Mouse (Mus musculus): ENCODE data around the gene Uvssa. TPM values are rescaled to one million over a fixed set of nuclear protein-coding genes. Genes with fewer than 3 reads are reported as not detected.
"Not testable (repeated sequence)": the region's sequence is repeated elsewhere in the genome, so short reads cannot be mapped to it uniquely, and the experiment has no call there.

The Uvssa gene
- total RNA-seq (2021): 1 to 10 TPM; 5.3 to 7.3 TPM
- long read RNA-seq, experiment 1, partial matches to known transcripts: 1 of 3 reads
- long read RNA-seq, experiment 1, other reads (novel, unspliced or antisense): 2 of 3 reads
- long read RNA-seq, experiment 2: 0 reads

DNA sequence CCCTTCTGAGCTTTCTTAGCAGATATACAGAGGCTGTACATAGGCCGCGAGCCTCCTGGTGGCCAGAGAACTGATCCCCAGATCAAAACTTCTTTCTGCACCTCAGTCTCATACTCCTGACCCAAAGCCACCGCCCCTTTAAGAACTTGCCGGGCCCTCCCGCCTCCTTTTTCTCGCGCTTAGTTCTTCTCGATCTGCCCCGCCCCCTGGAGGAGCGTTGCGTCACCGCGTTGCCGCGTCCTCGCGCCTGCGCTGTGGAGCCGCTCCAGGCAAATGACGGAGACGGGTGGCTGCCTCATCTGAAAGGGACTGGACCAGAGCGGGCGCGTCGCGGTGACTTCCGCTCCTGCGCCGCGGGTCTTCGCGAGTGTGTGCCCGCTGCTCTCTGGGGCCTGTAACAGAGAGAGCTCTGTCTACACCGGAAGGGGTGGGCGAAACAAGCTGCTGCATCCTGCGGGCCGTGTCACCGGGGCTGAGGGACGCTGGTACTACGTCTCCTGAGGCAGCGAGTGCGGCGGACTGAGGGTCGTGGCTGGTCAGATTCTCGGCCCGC is at the start of gene Uvssa:
Uvssa (plus strand) TSS at position 248 of the 553 bp plus-strand sequence.
- peak within 1 kb of the TSS; percentile 73 for H3K4me3 ChIP-seq
- H3K27ac ChIP-seq: peak within 1 kb of the TSS; percentile 89
- peak; percentile 36 for TF ChIP-seq CTCF (IDR thresholded peaks at IDR 0.05)
- DNase-seq (ENCODE audit: extremely low spot score in 1 of 2, low spot score in 2 of 2): peak; percentile 99
- intact Hi-C loops (cut with DNase I): loop anchor here (1.0 kb wide), 3 partner anchors 43 to 279 kb away; partner anchors contain the start of gene Maea

DNA sequence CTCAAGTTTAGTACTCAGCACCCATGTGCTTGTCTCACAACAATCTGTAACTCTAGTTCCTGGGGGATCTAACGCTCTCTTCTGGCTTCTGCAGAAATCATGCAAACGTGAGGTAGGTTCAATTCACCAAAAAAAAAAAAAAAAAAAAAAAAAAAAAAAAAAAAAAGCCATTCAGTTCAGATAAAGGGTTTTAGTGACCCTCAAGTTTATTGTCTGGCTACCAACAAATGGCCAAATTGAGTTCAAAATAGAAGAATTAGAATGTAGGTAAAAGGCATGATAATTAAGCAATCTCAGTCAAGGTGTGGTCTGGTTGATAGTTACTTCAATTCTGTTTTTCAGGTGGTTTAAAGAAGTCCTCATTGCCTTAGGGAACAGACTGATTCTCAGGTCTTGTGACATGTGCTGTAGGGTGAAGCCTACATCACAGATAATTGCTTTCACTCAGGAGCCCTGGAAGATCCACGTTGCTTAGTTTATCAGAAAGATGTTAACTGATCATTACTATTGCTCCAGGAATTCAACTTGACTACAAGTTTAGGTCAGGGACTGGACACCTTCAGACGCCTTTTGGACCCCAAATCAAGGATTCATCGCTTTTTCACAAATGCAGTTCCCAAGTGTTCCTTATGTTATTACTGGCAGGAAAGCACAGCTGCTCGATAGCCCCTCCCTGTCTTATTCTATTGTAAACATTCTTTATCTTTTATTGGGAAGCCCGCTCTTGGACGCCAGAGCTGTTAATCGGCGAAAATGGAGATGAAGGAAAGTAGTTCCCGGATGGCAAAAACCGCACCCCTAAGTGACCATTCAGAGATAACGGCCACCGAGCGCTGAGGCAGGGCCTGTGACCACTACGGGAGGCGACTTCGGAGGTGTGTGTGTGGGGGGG is 43.7 kb upstream of the Uvssa start:
- TF ChIP-seq CTCF (IDR thresholded peaks at IDR 0.05): no peak
- intact Hi-C loops (cut with DNase I): loop anchor here (1.0 kb wide), 2 partner anchors 44 to 60 kb away; partner anchors contain the start of genes Ctbp1 and Uvssa
- peak overlapping the region; percentile 81 for H3K27ac ChIP-seq

DNA sequence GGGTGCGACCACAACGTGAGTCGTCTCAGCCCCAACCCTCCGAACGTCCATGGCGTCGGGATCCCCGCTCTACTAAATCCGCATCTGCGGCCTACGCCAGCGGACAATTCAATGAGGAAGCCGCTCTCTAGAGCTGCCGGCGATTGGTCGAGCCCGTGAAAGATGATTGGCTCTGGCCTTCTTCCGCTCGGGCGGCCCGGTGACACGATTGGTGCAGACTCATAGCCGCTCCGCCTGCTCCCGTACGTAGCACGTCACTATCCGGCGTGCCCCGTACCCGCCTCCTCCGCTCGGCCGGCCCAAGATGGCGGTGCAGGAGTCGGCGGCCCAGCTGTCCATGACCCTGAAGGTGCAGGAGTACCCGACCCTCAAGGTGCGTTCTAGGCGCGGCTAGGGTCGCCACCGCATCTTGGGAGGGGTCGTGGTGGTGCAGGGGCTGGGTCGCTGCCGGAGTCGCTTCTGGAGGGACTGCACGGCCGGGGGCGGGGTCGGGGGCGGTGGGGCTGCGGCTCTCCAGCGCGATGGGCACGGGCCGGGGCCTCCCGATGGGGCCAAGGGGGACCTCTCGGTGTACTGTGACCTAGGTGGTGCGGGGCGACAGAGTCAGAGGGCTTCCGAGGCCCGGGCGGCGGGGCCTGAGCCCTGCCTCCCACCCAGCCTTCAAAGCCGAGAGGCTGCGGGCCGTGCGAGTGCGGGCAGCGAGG is 42.9 kb upstream of the Uvssa start, which contains the start of gene Maea:
Maea (plus strand) TSS at position 237 of the 704 bp plus-strand sequence.
- Histone ChIP-seq H3K4me3 (peak within 1 kb of the TSS; percentile 97), H3K27ac (peak within 1 kb of the TSS; percentile 89)
- intact Hi-C loops (cut with DNase I): loop anchor here (1.0 kb wide), 2 partner anchors 43 to 61 kb away; partner anchors contain the start of genes Ctbp1 and Uvssa
- DNase-seq (ENCODE audit: extremely low spot score in 1 of 2, low spot score in 2 of 2): peak; percentile 95 to 98
- no peak for TF ChIP-seq CTCF (IDR thresholded peaks at IDR 0.05)

More for the DNA sequence above, 43.7 kb upstream of the Uvssa start:
- H3K4me3 ChIP-seq: peak overlapping the region; percentile 97
- no peak for DNase-seq (ENCODE audit: extremely low spot score in 1 of 2, low spot score in 2 of 2)

DNA sequence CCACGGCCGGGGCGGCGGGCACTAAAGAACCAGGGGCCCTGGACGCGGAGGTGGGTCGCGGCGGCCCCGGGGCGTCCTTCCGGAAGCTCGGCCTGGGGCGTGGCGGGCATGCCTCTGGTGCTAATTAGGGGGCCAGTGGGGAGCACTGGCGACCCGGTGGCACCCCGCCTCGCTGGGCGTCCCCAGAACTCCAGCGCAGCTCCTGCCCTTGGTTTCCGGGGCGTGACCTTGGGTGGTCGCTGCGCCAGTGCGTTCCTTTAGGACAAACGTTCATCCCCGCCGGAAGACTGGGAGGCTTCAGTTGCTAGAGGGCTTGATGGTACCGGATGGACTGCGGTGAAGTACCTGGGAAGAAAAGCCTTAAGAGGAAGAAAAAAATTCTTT is 42.4 kb upstream of the Uvssa start:
- peak; percentile 19 for DNase-seq (ENCODE audit: extremely low spot score in 1 of 2, low spot score in 2 of 2)

DNA sequence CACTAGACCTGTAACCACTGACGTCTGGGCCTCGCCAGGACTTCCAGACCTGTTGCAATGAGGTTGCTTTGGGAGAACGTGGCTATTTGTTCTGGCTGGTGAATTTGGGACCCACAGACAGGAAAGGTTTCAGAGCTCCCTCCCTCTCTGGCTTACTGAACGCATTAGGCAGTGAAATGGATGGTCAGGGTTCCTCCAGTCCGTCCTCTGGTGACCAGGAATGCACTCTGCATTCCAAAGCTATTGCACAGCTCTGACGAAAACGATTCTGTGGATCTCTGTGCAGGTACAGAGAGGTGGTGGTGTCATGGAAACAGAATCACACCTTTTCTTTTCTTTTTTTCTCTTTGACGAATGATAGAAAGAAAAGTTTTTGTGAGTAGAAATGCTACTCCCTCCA is 41.1 kb upstream of the Uvssa start:
- Histone ChIP-seq H3K27ac (no peak overlapping the region), H3K4me3 (no peak overlapping the region; the same call in 1 of the 2 replicates)
- no peak for TF ChIP-seq CTCF (IDR thresholded peaks at IDR 0.05)
- intact Hi-C loops (cut with DNase I): no loop called here
- DNase-seq (ENCODE audit: extremely low spot score in 1 of 2, low spot score in 2 of 2): no peak

More for the DNA sequence above, 42.4 kb upstream of the Uvssa start:
- intact Hi-C loops (cut with DNase I): loop anchor here (1.0 kb wide), 2 partner anchors 42 to 62 kb away; partner anchors contain the start of genes Ctbp1 and Uvssa
- Histone ChIP-seq H3K4me3 (peak overlapping the region; percentile 97), H3K27ac (peak overlapping the region; percentile 89)
- no peak for TF ChIP-seq CTCF (IDR thresholded peaks at IDR 0.05)

DNA sequence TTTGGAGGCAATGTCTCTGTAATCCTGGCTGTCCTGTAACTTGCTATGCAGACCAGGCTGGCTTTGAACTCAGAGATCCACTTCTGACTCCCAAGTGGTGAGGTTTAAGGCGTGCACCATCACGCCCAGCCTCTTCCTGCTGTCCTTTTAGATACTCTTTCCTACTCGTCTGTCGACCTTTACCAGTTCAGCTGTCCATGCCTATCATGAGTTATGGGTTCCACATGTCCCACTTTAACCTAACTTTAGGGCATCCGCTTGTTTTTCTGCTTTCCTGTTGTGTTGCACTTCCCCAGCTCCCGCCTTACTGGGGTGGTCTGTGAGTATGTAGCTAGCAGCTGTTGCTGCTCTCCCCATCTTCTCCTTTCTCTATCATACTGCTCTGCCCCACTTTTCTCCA is 37.2 kb upstream of the Uvssa start:
- no peak overlapping the region for H3K4me3 ChIP-seq
- no peak for DNase-seq (ENCODE audit: extremely low spot score in 1 of 2, low spot score in 2 of 2)
- intact Hi-C loops (cut with DNase I): no loop called here
- no peak overlapping the region for H3K27ac ChIP-seq
- no peak for TF ChIP-seq CTCF (IDR thresholded peaks at IDR 0.05)

DNA sequence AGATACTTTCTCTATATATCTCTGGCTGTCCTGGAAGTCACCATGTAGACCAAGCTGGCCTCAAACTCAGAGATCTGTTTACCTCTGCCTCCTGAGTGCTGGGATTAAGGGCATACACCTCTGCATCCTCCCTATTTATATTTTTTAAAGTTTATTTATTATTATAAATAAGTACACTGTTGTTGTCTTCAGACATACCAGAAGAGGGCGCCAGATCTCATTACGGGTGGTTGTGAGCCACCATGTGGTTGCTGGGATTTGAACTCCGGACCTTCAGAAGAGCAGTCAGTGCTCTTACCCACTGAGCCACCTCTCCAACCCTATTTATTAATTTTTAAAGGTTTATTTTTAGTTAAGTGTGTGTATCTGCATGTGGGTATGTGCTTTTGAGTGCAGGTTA is 36.1 kb upstream of the Uvssa start:
- TF ChIP-seq CTCF (IDR thresholded peaks at IDR 0.05): peak; percentile 25; the same call in 1 of the 2 replicates
- DNase-seq (ENCODE audit: extremely low spot score in 1 of 2, low spot score in 2 of 2); intact Hi-C loops (cut with DNase I): not testable (repeated sequence)

DNA sequence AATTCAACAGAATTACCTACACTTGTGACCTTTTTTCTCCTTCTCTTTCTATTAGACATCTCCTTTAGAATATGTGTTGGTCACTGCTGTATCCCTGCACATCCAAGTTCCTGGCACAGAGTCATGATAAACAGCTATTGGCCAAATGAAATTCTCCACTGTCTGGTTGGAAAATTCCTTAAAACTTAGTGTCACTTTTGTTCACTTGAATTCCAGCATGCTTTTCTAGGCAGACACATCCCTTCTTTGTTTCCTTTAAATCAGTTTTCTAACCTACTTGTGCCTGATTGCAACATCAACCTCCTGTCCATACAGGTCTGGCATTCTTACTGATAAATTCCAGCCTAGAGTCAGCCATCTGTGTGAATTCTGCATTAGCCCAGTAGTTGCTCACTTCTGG is 35.5 kb upstream of the Uvssa start:
- Histone ChIP-seq H3K4me3 (no peak overlapping the region), H3K27ac (no peak overlapping the region; the same call in 1 of the 2 replicates)
- DNase-seq (ENCODE audit: extremely low spot score in 1 of 2, low spot score in 2 of 2): no peak
- intact Hi-C loops (cut with DNase I): no loop called here
- no peak for TF ChIP-seq CTCF (IDR thresholded peaks at IDR 0.05)

More for the DNA sequence above, 36.1 kb upstream of the Uvssa start:
- not testable (repeated sequence) for H3K4me3 ChIP-seq, H3K27ac ChIP-seq

DNA sequence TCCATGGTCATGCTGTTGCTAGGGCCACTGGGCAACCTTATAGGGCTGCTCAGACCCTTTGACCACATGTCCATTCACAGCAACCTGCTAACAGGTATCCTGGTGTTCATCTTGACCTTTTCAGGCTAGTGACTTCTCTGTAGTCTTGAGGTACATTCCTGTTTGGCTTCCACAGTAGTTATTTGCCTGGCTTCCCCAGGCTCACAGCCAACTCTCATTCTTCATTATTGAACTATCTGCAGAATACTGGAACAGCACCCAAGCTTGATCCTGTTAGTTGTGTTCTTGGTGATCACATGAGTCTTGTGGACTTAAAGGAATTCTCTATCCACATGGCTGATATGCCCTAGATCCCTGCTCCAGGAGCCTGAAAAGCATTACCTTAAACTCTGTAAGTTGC is 34.8 kb upstream of the Uvssa start:
- H3K27ac ChIP-seq: no peak overlapping the region
- DNase-seq (ENCODE audit: extremely low spot score in 1 of 2, low spot score in 2 of 2): no peak
- intact Hi-C loops (cut with DNase I): no loop called here
- no peak for TF ChIP-seq CTCF (IDR thresholded peaks at IDR 0.05)
- H3K4me3 ChIP-seq: no peak overlapping the region

DNA sequence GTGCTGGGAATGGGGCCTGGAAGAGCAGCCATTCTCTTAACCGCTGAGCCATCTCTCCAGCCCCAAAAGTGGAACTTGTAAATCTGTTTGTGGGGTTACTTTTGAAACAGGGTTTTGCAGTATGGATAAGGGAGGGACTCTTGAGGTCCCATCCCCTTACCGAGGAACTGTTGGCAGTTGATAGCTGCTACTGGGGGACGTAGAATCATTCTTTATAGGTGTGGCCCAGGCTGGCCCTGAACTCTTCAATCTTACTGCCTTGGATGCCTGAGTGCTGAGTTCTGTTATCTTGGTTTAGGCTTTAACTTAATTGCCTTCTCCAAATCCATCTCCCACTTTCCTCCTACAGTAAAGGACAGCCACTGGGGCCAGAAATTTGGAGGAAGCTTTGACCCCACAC is 34.3 kb upstream of the Uvssa start:
- H3K4me3 ChIP-seq: no peak overlapping the region
- H3K27ac ChIP-seq: no peak overlapping the region
- no peak for DNase-seq (ENCODE audit: extremely low spot score in 1 of 2, low spot score in 2 of 2)
- no peak for TF ChIP-seq CTCF (IDR thresholded peaks at IDR 0.05)
- intact Hi-C loops (cut with DNase I): no loop called here

DNA sequence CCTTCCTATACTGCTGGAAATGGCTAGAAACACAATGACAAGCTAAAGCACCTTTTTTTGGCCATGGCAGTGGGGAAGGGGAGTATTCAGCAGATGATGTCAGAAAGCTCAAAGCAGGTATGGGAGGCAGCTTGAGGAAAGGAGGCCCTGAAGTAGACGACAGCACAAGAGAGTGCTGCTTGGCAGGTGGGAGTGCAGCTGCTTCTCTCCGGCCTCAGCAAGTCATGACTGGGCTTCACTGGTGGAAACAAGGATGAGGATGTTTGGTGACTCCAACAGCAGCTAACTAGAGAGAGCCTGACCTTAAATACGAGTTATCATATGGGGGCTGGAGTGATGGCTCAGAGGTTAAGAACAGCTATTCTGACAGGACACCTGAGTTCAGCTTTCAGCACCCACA is 30.7 kb upstream of the Uvssa start:
- H3K27ac ChIP-seq: no peak overlapping the region
- intact Hi-C loops (cut with DNase I): no loop called here
- no peak for TF ChIP-seq CTCF (IDR thresholded peaks at IDR 0.05)
- no peak overlapping the region for H3K4me3 ChIP-seq
- no peak for DNase-seq (ENCODE audit: extremely low spot score in 1 of 2, low spot score in 2 of 2)
